8 mouse cellular contexts compared by ENCODE assay signal in genomic region chr4:155398222-155398540, GRCm38 (mm10). TPM values are rescaled to one million over a fixed set of nuclear protein-coding genes. Genes with fewer than 3 reads are reported as not detected.
DNase-seq lines count a peak whose midpoint lies in the region; ATAC-seq lines count a peak whose summit lies in the region.

No protein-coding gene starts in this region.

- H3K27ac ChIP-seq in liver, embryonic 11.5 days (ENCODE audit: low read depth, low read length), result no peak overlapping the region
- H3K27ac ChIP-seq in forebrain, embryonic 11.5 days (ENCODE audit: low read depth, low read length), result no peak overlapping the region
- no peak overlapping the region for H3K27ac ChIP-seq in limb, embryonic 11.5 days (replicated peaks; ENCODE audit: low read depth, low read length)
- no peak overlapping the region for H3K27ac ChIP-seq in neural tube, embryonic 14.5 days (ENCODE audit: low read depth, low read length)

- H3K4me2 ChIP-seq in liver, embryonic 11.5 days, result peak overlapping the region; percentile 65
- H3K4me2 ChIP-seq in forebrain, embryonic 11.5 days (ENCODE audit: low read depth, low read length, severe bottlenecking), result peak overlapping the region; percentile 53
- peak overlapping the region; percentile 60 for H3K4me2 ChIP-seq in limb, embryonic 11.5 days (ENCODE audit: low read depth, severe bottlenecking)
- H3K4me2 ChIP-seq in neural tube, embryonic 14.5 days (ENCODE audit: low read depth, low read length), result peak overlapping the region; percentile 68

- H3K4me3 ChIP-seq in liver, embryonic 11.5 days (ENCODE audit: low read depth, low read length), result peak overlapping the region; percentile 33
- peak overlapping the region; percentile 29 for H3K4me3 ChIP-seq in forebrain, embryonic 11.5 days (ENCODE audit: low read depth, low read length)
- peak overlapping the region; percentile 28 for H3K4me3 ChIP-seq in limb, embryonic 11.5 days (ENCODE audit: low read depth, low read length)
- H3K4me3 ChIP-seq in neural tube, embryonic 14.5 days (ENCODE audit: low read depth, low read length), result peak overlapping the region; percentile 30

- ATAC-seq in liver, embryonic 11.5 days (replicated peaks; ENCODE audit: low FRiP score), result no peak
- ATAC-seq in forebrain, embryonic 11.5 days (replicated peaks; ENCODE audit: low FRiP score), result no peak
- ATAC-seq in limb, embryonic 11.5 days (ENCODE audit: insufficient number of reproducible peaks, low FRiP score, low TSS enrichment, low read depth), result no peak
- ATAC-seq in neural tube, embryonic 14.5 days (ENCODE audit: low read depth), result no peak

- WGBS in liver, embryonic 11.5 days, result 9% methylated on average over 9 of the region's 9 CpGs
- 4% methylated on average over 9 of the region's 9 CpGs for WGBS in forebrain, embryonic 11.5 days
- WGBS in limb, embryonic 11.5 days, result 5% methylated on average over 9 of the region's 9 CpGs
- WGBS in neural tube, embryonic 14.5 days, result 5% methylated on average over 9 of the region's 9 CpGs

- 0 out of 2 replicates have a peak, but pooled peaks cover 3% of the 10 kb centered on the region for H3K4me1 ChIP-seq in liver, embryonic 11.5 days (replicated peaks; ENCODE audit: control insufficient read depth, insufficient read depth, low read length)
- peaks cover 6% of the 10 kb centered on the region for H3K4me1 ChIP-seq in forebrain, embryonic 11.5 days (replicated peaks; ENCODE audit: control insufficient read depth, insufficient read depth, low read length)
- peaks cover 4% of the 10 kb centered on the region for H3K4me1 ChIP-seq in limb, embryonic 11.5 days (ENCODE audit: control insufficient read depth, insufficient read depth, low read length)
- 0 out of 2 replicates have a peak, but pooled peaks cover 3% of the 10 kb centered on the region for H3K4me1 ChIP-seq in neural tube, embryonic 14.5 days (ENCODE audit: control insufficient read depth, insufficient read depth, low read length)

- no peak for DNase-seq in liver, embryonic 11.5 days (ENCODE audit: low spot score)
- DNase-seq in liver, result no peak
- DNase-seq in forebrain, embryonic 11.5 days (ENCODE audit: low spot score), result no peak
- peak; percentile 24 for DNase-seq in limb, embryonic 11.5 days (ENCODE audit: low spot score)
- DNase-seq in right cerebral cortex, adult 18-20 months, result no peak
- no peak for DNase-seq in thymus, postnatal 10 days (ENCODE audit: low spot score in 2 of 2)
- no peak for DNase-seq in adrenal gland, adult 2 months

- no peaks in the 10 kb centered on the region for H3K9me3 ChIP-seq in liver, embryonic 11.5 days (ENCODE audit: control insufficient read depth, low read length)
- H3K9me3 ChIP-seq in forebrain, embryonic 11.5 days (ENCODE audit: control insufficient read depth, low read length), result no peaks in the 10 kb centered on the region
- H3K9me3 ChIP-seq in limb, embryonic 11.5 days (ENCODE audit: control insufficient read depth, low read length), result no peaks in the 10 kb centered on the region
- H3K9me3 ChIP-seq in neural tube, embryonic 14.5 days (ENCODE audit: control insufficient read depth, low read length), result no peaks in the 10 kb centered on the region

- peaks cover 32% of the 10 kb centered on the region for H3K27me3 ChIP-seq in liver, embryonic 11.5 days (replicated peaks; ENCODE audit: control insufficient read depth, insufficient read depth, low read length)
- H3K27me3 ChIP-seq in forebrain, embryonic 11.5 days (ENCODE audit: control insufficient read depth, insufficient read depth, low read length), result peaks cover 27% of the 10 kb centered on the region
- H3K27me3 ChIP-seq in limb, embryonic 11.5 days (ENCODE audit: control insufficient read depth, insufficient read depth, low read length), result peaks cover 21% of the 10 kb centered on the region
- peaks cover 26% of the 10 kb centered on the region for H3K27me3 ChIP-seq in neural tube, embryonic 14.5 days (ENCODE audit: control insufficient read depth, insufficient read depth, low read length)

- no peaks in the 10 kb centered on the region for H3K36me3 ChIP-seq in liver, embryonic 11.5 days (ENCODE audit: control insufficient read depth, insufficient read depth, low read length)
- H3K36me3 ChIP-seq in forebrain, embryonic 11.5 days (ENCODE audit: control insufficient read depth, insufficient read depth, low read length), result no peaks in the 10 kb centered on the region
- H3K36me3 ChIP-seq in limb, embryonic 11.5 days (ENCODE audit: control insufficient read depth, insufficient read depth, low read length), result no peaks in the 10 kb centered on the region
- H3K36me3 ChIP-seq in neural tube, embryonic 14.5 days (ENCODE audit: control insufficient read depth, insufficient read depth, low read length), result no peaks in the 10 kb centered on the region

- H3K9ac ChIP-seq in liver, embryonic 11.5 days (ENCODE audit: low read depth, low read length), result no peak overlapping the region
- no peak overlapping the region for H3K9ac ChIP-seq in forebrain, embryonic 11.5 days (ENCODE audit: low read length)
- no peak overlapping the region for H3K9ac ChIP-seq in limb, embryonic 11.5 days (ENCODE audit: low read length)
- peak overlapping the region; percentile 25; the same call in 1 of the 2 replicates for H3K9ac ChIP-seq in neural tube, embryonic 14.5 days (replicated peaks; ENCODE audit: low read depth, low read length)

RNA-seq across cellular contexts. Expression of gene Gabrd, which starts 0.3 kb away (rescaled TPM):
- polyA plus RNA-seq in liver, embryonic 11.5 days (2014; fragmentation: Nextera tagmentation; extraction: Ambion mirVana), result not detected in 2 replicates
- not detected in 2 replicates for polyA plus RNA-seq in forebrain, embryonic 11.5 days (2014; fragmentation: Nextera tagmentation; extraction: Ambion mirVana)
- polyA plus RNA-seq in limb, embryonic 11.5 days (2014; fragmentation: Nextera tagmentation; extraction: Ambion mirVana), result 0.08 TPM in 1 of 2 replicates, not detected in the other
- 0.13 and 0.41 TPM in 2 replicates for polyA plus RNA-seq in neural tube, embryonic 14.5 days (2014; fragmentation: Nextera tagmentation; extraction: Ambion mirVana)
- not detected for total RNA-seq in adrenal gland, adult 2 months (2021)
- polyA plus RNA-seq in adrenal gland, adult 2 months (2012; rRNA removed), result 0.86 and 1.4 TPM in 2 replicates

RNA-seq across cellular contexts. Expression of gene Cfap74, which starts 10.8 kb away (rescaled TPM):
- 0.90 and 1.1 TPM in 2 replicates for polyA plus RNA-seq in liver, embryonic 11.5 days (2014; fragmentation: Nextera tagmentation; extraction: Ambion mirVana)
- polyA plus RNA-seq in forebrain, embryonic 11.5 days (2014; fragmentation: Nextera tagmentation; extraction: Ambion mirVana), result 8.7 and 9.1 TPM in 2 replicates
- polyA plus RNA-seq in limb, embryonic 11.5 days (2014; fragmentation: Nextera tagmentation; extraction: Ambion mirVana), result 5.1 and 6.1 TPM in 2 replicates
- polyA plus RNA-seq in neural tube, embryonic 14.5 days (2014; fragmentation: Nextera tagmentation; extraction: Ambion mirVana), result 4.5 and 4.8 TPM in 2 replicates
- total RNA-seq in adrenal gland, adult 2 months (2021), result under 1 TPM; 0.62 to 0.63 TPM
- 0.50 and 0.65 TPM in 2 replicates for polyA plus RNA-seq in adrenal gland, adult 2 months (2012; rRNA removed)

RNA-seq across cellular contexts. Expression of gene Prkcz, which starts 37.0 kb away (rescaled TPM):
- 5.1 and 6.8 TPM in 2 replicates for polyA plus RNA-seq in liver, embryonic 11.5 days (2014; fragmentation: Nextera tagmentation; extraction: Ambion mirVana)
- 16.5 and 20.8 TPM in 2 replicates for polyA plus RNA-seq in forebrain, embryonic 11.5 days (2014; fragmentation: Nextera tagmentation; extraction: Ambion mirVana)
- 6.3 and 9.3 TPM in 2 replicates for polyA plus RNA-seq in limb, embryonic 11.5 days (2014; fragmentation: Nextera tagmentation; extraction: Ambion mirVana)
- 82.1 and 83.1 TPM in 2 replicates for polyA plus RNA-seq in neural tube, embryonic 14.5 days (2014; fragmentation: Nextera tagmentation; extraction: Ambion mirVana)
- total RNA-seq in adrenal gland, adult 2 months (2021), result 1 to 10 TPM; 4.7 to 6.0 TPM
- 2.5 and 4.0 TPM in 2 replicates for polyA plus RNA-seq in adrenal gland, adult 2 months (2012; rRNA removed)
